Mouse (Mus musculus): ENCODE measurements around the gene 9530003J23Rik.
"Not testable (repeated sequence)": the region's sequence is repeated elsewhere in the genome, so short reads cannot be mapped to it uniquely, and the experiment has no call there.

9530003J23Rik gene

DNA sequence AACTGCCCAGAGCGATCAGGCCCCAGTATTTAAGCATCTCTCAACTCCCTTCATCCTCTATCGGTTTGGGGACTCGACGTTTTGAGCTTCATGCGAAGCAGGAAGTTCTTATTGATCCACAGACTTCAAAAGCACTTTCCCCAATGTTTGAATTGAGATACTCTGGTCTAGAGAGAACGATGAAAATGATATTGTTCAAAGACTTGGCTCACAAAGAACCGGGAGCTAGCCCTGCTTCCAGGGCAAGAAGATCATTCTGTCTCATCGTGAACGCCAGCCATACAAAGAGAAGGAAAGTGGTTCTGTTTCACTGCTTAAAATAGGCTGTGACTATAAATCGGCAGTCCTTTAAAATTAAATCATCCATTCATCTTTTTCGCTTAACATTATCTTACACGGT lies at the start of gene 9530003J23Rik:
9530003J23Rik (minus strand) TSS at position 101 of the 400 bp plus-strand sequence.
- no peak for DNase-seq

DNA sequence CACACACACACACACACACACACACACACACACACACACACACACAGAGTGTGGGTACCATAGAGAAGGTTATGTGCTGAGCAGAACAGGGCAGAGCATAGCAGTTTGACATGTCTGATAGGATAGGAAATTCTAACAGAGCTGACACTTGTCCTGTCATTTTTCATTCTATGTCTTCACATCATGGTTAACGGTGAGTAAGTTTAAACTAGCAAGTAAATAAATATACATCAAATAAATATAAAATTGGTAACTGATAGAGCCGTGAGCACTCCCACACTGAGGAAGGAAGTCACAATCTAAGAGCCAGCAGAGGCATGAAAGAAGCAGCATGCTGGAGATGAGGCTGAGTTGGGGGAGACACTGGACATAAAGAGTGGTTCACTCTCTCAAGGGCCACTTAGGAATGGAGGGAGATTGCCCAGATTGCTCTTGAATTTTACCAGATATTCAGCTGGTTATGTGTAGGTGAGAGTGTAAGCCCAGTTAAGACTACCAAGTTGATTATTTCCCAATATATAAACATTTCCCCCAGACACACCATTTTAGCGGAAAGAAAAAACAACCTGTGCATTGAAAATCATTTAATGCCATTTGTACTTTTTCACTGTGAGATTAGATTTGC lies 48.8 kb upstream of the 9530003J23Rik start:
- no peak for DNase-seq

DNA sequence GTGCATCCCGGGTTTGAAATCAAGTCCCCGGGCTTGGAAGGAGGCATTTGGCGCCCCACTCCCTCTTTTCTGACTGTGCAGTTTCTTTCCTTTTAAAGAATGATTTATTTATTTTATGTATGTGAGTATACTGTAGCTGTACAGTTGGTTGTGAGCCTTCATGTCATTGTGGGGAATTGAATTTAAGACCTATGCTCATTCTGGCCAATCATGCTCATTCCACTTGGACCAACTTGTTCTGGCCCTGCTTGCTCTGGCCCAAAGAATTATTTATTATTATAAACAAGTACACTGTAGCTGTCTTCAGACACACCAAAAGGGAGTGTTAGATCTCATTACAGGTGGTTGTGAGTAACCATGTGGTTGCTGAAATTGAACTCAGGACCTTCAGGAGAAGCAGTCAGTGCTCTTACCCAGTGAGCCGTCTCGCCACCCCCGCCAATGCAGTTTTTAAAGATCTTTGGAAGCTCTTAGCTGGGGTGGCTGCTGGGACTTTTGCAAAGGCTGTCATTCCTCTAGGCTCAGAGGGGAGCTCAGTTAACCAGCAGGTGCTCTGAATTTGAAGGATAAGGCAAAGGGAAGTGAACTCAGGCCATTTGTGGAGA lies 48.0 kb upstream of the 9530003J23Rik start:
- no peak for DNase-seq

GRCm38 (mm10) chr10:117285584-117285983 lies 47.1 kb upstream of the 9530003J23Rik start:
- DNase-seq: not testable (repeated sequence)

- DNase-seq: no peak
Measured at GRCm38 (mm10) chr10:117284578-117285520, 46.3 kb upstream of the 9530003J23Rik start.

- DNase-seq: no peak
Measured at GRCm38 (mm10) chr10:117283871-117284577, 45.5 kb upstream of the 9530003J23Rik start.

- not testable (repeated sequence) for DNase-seq
Measured at GRCm38 (mm10) chr10:117283196-117283595, 44.7 kb upstream of the 9530003J23Rik start.

DNA sequence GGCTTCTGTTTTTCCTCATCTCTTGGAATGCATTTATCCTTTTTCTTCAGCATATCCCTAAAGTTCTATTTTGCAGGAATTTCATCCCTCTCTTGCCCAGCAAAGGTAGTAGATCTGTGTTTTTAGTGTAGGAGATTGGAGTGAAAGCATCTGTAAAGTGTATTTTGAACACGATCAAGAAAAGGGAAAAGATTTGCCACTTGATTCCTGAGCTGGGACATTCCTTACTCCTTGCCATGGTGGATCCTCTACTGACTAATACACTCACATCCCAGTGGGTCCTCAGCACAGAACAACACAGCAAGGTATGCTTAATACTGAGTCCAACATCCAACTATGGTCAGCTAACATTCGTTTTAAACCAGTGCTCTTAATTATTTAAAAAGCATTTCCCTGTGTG lies 44.0 kb upstream of the 9530003J23Rik start:
- no peak for DNase-seq

DNA sequence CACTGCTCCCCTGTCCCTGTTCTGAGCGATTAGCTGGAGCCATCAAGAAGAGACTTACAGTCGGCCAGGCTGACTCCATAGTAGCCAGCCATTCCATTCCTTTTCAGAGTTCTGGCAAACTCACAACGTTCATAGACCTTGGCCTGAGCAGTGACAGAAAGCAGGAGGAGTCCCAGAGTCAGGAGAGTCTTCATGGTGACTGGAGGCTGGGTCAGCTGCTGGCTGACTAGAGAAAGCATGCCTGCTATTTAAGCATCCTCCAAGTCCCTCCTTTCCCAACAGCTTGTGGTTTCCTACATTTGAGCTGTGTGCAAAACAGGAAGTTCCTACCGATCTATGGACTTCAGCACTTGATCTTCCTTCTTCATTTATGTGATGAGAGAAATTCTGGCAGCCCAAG lies 43.5 kb upstream of the 9530003J23Rik start, which contains the start of gene Lyz2:
Lyz2 (minus strand) TSS at position 273 of the 400 bp plus-strand sequence.
- DNase-seq: peak; percentile 10

GRCm38 (mm10) chr10:117281381-117281920 lies 42.9 kb upstream of the 9530003J23Rik start:
- no peak for DNase-seq

GRCm38 (mm10) chr10:117280000-117280399 lies 41.5 kb upstream of the 9530003J23Rik start:
- no peak for DNase-seq

GRCm38 (mm10) chr10:117278510-117278909 lies 40.0 kb upstream of the 9530003J23Rik start:
- DNase-seq: not testable (repeated sequence)

DNA sequence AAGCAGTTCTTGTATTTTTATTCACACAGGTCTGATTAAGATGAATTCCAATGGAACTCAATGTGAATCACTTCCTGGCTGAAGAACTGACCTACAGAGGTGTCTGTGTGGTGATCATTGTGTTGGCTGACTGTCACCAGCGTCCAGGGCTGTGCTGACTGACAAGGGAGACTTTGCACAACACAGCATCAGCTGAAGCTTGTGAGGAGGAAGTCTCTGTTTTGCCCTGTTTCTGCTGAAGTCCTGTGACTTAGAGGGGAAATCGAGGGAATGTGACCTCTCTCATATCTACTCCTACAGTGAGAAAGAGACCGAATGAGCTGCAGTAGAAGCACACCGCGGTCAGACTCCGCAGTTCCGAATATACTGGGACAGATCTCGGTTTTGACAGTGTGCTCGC lies 39.3 kb upstream of the 9530003J23Rik start:
- DNase-seq: not testable (repeated sequence)

GRCm38 (mm10) chr10:117275681-117276369 lies 37.3 kb upstream of the 9530003J23Rik start:
- DNase-seq: no peak

- DNase-seq: not testable (repeated sequence)
Measured at GRCm38 (mm10) chr10:117274645-117275044, 36.1 kb upstream of the 9530003J23Rik start.

DNA sequence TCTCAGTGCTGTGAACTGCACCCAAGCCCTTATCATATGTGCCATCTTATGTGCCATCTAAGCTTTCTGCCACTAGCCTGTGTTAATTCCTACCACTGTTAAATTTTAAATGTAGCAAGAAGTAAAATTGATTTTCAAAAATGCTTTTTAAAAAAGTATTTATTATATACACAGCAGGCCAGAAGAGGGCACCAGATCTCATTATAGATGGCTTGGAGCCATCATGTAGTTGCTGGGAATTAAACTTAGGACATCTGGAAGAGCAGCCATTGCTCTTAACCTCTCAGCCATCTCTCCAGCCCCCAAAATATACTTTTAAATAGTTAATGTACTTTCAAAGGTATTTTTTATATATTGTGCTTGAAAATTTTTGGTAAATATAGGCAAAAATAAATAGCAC lies 33.5 kb upstream of the 9530003J23Rik start:
- DNase-seq: no peak

- DNase-seq: no peak
Measured at GRCm38 (mm10) chr10:117259870-117260269, 21.4 kb upstream of the 9530003J23Rik start.

DNA sequence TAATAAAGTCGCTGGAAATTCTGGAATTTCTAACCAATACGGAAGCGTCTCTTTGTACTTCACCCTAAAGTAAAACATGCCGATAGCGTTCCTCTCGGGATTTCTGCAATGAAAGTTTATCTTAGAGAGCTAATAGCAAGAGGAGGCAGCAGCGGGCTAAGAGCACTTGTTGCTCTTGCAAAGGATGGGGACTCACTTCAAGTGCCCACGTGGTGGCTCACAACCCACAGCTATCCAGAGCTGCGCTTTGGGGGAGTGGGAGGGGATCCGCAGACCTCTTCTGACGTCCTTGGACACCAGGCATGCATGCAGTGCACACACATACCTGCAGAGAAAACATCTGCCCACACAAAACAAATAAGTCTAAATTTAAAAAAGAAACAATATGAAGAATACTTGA lies 2.6 kb downstream of the 9530003J23Rik start:
- DNase-seq: no peak

DNA sequence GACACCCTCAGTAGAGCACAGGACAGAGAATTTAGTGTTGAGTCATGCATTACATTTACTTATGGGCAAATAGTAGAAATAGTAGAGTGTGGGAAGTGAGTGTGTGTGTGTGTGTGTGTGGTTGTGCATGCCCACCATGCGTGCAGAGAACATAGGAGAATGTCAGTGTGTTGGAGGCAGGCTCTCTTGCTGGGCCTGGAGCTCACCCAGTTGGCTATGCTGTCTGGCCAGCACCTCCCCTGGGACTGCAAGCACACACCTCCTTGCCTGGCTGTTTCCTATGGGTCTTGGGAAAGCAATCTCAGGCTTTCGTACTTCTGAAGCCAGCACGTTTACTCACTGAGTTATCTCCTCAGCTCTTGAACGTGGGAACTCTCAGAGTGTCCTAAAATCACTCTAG lies 3.7 kb downstream of the 9530003J23Rik start:
- DNase-seq: no peak

DNA sequence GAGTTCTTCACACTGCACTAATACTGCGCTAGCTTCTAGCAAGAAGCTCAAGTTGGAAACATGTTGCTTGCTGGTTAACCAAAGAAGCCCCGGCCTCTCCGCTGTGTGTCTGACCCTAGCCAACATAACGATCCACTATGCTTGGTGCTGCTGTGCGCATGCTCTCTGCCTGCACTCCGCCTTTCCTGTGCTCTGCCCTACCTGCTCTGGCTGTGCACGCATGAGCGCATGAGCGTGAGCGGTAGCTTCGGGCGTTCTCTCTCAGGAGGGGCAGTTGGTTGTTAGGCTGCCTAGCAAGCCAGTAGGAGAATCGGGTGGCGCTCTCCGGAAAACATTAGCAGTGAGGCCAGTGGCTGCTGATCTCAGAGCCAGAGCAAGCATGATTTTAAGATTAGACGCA lies 8.7 kb downstream of the 9530003J23Rik start:
- peak; percentile 89 for DNase-seq

GRCm38 (mm10) chr10:117226002-117226401 lies 12.5 kb downstream of the 9530003J23Rik start:
- no peak for DNase-seq

- DNase-seq: no peak
Measured at GRCm38 (mm10) chr10:117225094-117225493, 13.4 kb downstream of the 9530003J23Rik start.

All from kidney, adult 11 months (tissue).